Mouse (Mus musculus) right cerebral cortex, adult 18-20 months (tissue): Measurements from ENCODE around the gene Uckl1.

Experiments
- DNase-seq: peaks from one replicate; pipeline ENCODE4 v3.0.0; 2022; ENCODE audit warnings: mixed read lengths

Uckl1 gene

GRCm38 (mm10) chr2:181571941-181572670 lies 12.6 kb downstream of the Uckl1 start:
- no peak for DNase-seq

GRCm38 (mm10) chr2:181570921-181571595 lies 13.6 kb downstream of the Uckl1 start:
- peak; percentile 49 for DNase-seq

GRCm38 (mm10) chr2:181570375-181570774 lies 14.3 kb downstream of the Uckl1 start:
- DNase-seq: no peak

DNA sequence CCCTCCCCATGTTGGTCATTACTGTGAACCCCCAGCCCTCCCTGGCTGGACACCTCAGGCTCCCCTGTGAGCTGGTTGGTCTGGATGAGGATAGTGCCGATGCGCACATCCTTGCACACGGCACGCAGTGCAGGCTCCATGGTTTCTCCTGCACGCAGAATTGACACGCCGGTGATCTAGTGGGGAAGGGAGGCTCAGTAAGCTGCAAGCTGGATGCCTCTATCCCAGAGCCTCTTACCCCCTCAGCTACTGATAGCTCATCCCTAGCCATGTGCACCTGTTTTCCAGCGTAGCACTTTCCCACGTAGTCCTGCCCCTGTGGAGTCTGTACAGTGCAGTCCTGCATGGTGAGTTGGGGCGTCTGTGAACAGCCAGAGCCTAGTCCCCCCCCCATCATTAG lies 14.8 kb downstream of the Uckl1 start:
- DNase-seq: no peak

GRCm38 (mm10) chr2:181568272-181569008 lies 16.3 kb downstream of the Uckl1 start:
- DNase-seq: no peak

DNA sequence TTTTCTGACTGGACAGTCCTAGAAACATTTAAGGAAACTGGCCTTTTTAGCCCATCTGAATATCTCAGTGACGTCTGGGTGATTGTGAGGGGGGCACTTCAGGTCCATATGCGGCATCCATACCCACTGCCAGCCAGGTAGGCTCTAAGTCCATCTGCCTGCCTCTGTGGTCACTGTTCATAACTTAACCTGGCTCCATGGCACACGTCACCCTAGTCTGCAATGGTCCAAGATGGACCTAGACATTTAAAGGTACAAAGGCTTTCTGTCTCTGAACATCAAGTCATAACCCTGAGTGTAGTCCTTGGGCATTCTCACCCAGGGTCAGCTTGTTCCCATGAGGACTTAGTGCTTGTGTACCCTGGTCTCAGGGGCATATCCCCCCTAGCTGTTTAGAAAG lies 17.4 kb downstream of the Uckl1 start:
- no peak for DNase-seq

DNA sequence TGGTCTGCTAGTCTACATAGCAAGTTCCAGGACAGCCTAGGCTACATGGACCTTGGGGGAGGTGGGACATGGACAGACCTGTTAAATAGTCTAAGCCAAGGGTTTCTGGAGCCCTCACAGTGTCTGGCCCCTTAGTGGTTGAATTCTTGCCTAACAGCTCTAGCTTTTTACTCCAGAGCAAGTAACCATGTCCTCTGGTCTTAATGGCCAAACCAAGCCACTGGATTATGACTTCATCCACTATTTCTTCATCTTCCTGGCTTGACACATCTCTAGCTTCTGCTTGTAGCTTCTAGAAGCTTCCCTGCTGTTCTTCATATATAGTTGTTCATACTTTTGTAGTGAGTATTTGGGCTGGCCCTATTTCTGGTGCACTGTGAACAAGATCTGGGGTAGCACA lies 30.9 kb downstream of the Uckl1 start:
- DNase-seq: no peak

GRCm38 (mm10) chr2:181550233-181550632 lies 34.5 kb downstream of the Uckl1 start:
- no peak for DNase-seq

- no peak for DNase-seq
Measured at GRCm38 (mm10) chr2:181548682-181549081, 36.0 kb downstream of the Uckl1 start.

DNA sequence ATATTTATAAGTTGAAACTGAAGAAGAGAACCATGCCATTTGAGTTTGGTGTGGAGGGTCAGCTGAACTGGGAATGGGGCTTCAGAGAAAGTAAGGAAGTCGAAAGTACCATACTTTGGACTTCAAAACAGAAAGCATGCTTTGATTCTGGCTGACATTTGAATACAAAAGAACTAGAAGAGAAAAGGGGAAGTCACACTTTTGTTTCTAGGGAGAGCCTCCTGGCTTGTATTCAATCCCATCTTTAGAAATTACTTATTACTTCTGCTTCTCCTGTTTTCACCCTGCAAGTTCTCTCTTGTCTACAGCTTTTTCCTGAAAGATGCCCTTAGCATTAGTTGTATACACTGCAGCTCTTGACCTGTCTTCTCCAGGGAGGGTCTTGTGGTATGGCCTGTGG lies 36.5 kb downstream of the Uckl1 start:
- no peak for DNase-seq

- no peak for DNase-seq
Measured at GRCm38 (mm10) chr2:181546142-181546541, 38.5 kb downstream of the Uckl1 start.

- DNase-seq: no peak
Measured at GRCm38 (mm10) chr2:181541761-181542380, 42.8 kb downstream of the Uckl1 start.

GRCm38 (mm10) chr2:181537444-181538047 lies 47.1 kb downstream of the Uckl1 start:
- peak; percentile 84 for DNase-seq

DNA sequence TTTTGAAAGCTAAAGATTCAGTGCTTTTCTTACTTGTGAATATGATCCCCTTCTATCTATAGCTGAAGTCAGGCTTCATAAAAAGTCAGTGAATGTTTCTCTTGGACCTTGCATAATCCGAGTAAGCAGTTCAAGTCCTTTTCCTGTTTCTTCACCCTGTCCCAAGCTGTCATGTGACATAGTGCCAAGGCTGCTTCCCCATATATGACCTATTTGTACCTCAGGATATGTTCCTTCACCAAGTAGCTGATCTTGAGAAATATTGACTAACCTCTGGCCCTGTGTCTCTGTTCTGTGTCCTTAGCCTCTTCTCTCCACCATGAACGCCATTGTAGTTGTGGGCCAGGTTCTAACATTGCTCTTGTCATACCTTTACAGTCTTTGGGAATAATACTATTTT lies 48.3 kb downstream of the Uckl1 start:
- no peak for DNase-seq

DNA sequence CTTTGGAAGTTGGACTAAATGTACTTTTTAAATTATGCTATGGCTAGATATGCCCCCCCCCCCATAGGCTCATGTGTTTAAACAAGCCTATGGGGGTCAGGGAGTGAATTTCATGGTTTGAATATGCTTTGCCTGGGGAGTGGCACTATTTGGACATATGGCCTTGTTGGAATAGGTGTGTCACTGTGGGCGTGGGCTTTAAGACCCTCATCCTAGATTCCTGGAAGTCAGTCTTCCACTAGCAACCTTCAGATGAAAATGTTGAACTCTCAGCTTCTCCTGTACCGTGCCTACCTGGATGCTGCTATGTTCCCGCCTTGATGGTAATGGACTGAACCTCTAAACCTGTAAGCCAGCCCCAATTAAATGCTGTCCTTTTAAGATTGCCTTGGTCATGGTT lies 52.1 kb downstream of the Uckl1 start:
- no peak for DNase-seq

- no peak for DNase-seq
Measured at GRCm38 (mm10) chr2:181529076-181529475, 55.6 kb downstream of the Uckl1 start.

- DNase-seq: no peak
Measured at GRCm38 (mm10) chr2:181525526-181525925, 59.2 kb downstream of the Uckl1 start.

DNA sequence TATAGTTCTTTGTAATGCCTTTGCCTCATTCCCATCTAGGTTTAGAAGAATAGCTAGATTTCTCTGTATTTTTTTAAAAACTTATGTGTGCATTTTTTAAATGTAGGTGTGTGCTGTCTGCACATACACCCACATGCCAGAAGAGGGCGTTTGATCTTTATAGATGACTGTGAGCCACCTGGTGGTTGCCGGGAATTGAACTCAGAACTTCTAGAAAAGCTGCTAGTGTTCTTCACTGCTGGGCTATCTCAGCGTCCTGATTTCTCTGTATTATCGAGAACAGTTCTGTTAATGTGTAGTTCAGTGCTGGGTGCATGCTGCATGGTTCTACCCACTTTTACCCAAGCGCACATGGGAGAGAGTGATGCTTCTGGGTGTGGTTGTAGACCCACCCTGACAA lies 61.9 kb downstream of the Uckl1 start:
- no peak for DNase-seq

GRCm38 (mm10) chr2:181521491-181521890 lies 63.2 kb downstream of the Uckl1 start:
- no peak for DNase-seq

DNA sequence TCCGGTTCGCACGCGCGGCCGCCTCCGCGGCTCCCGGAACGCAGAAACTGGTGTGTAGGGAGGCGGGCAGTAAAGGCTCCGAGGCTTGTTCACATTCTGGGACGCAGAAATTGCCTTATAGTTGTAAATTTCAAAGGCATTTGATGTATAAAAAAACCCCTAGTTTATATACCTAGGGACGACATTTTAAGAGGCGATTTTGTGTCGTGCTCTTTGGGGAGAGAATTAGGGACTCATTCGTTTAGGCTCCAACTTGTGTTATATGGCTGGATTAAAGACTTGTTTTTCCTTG lies 63.8 kb downstream of the Uckl1 start:
- no peak for DNase-seq

GRCm38 (mm10) chr2:181520118-181520935 lies 64.4 kb downstream of the Uckl1 start, which contains the start of gene Dnajc5:
Gene Dnajc5 (plus strand): TSS chr2:181520485.
- DNase-seq: peak; percentile 98

- DNase-seq: no peak
Measured at GRCm38 (mm10) chr2:181519201-181519600, 65.5 kb downstream of the Uckl1 start.
